Mouse (Mus musculus) liver, embryonic 14.5 days (tissue): ENCODE measurements around the gene Actl9.

Experiments used
- CTCF ChIP-seq: IDR thresholded peaks from 2 replicates; pipeline ENCODE4 v1.5.1; 2016; ENCODE audit warnings: antibody characterized with exemption, low read depth, control low read depth
- EP300 ChIP-seq: IDR thresholded peaks from 2 replicates; pipeline ENCODE4 v1.6.1; 2016; ENCODE audit warnings: antibody characterized with exemption, low read depth

GRCm38 (mm10) chr17:33439922-33440321 is 7.2 kb downstream of the Actl9 start:
- TF ChIP-seq CTCF (no peak), EP300 (no peak)
